Mouse (Mus musculus): ENCODE data around the gene Mad1l1. TPM values are rescaled to one million over a fixed set of nuclear protein-coding genes. Genes with fewer than 3 reads are reported as not detected.

The Mad1l1 gene
- polyA plus RNA-seq, 1 experiment, result 18.3 TPM

- H3K27me3 ChIP-seq (ENCODE audit: control insufficient read depth, insufficient read depth, low read length), result no peaks in the 10 kb centered on the region
- 70% methylated on average over 4 of the region's 4 CpGs for WGBS
- H3K27ac ChIP-seq (ENCODE audit: insufficient read depth, low read length), result no peak overlapping the region
- H3K36me3 ChIP-seq (ENCODE audit: control insufficient read depth, insufficient read depth, low read length), result 0 out of 2 replicates have a peak, but pooled peaks cover 3% of the 10 kb centered on the region
- H3K4me1 ChIP-seq (ENCODE audit: control insufficient read depth, insufficient read depth, insufficient read length), result peaks cover 3% of the 10 kb centered on the region; the same call in 1 of the 2 replicates
- TF ChIP-seq CTCF (IDR thresholded peaks at IDR 0.05; ENCODE audit: extremely low read depth, insufficient read depth, insufficient read length, insufficient replicate concordance), result no peak
- no peak overlapping the region for H3K4me3 ChIP-seq (ENCODE audit: extremely low read depth, insufficient read depth, insufficient read length)
- DNase-seq (ENCODE audit: low read depth in 1 of 2, low spot score in 2 of 2), result no peak
Observed at GRCm38 (mm10) chr5:140332519-140332918, 11.2 kb upstream of the Mad1l1 start.

- H3K36me3 ChIP-seq (ENCODE audit: control insufficient read depth, insufficient read depth, low read length), result 0 out of 2 replicates have a peak, but pooled peaks cover 3% of the 10 kb centered on the region
- TF ChIP-seq CTCF (IDR thresholded peaks at IDR 0.05; ENCODE audit: extremely low read depth, insufficient read depth, insufficient read length, insufficient replicate concordance) (peak; percentile 88), POLR2A (IDR thresholded peaks at IDR 0.05; ENCODE audit: low read depth, low read length) (peak; percentile 20; the same call in 1 of the 2 replicates)
- DNase-seq (ENCODE audit: low read depth in 1 of 2, low spot score in 2 of 2), result peak; percentile 45 to 77
- peak within 1 kb of the TSS; percentile 61 for H3K27ac ChIP-seq (ENCODE audit: insufficient read depth, low read length)
- peaks cover 3% of the 10 kb centered on the region; the same call in 1 of the 2 replicates for H3K4me1 ChIP-seq (ENCODE audit: control insufficient read depth, insufficient read depth, insufficient read length)
- H3K27me3 ChIP-seq (ENCODE audit: control insufficient read depth, insufficient read depth, low read length), result no peaks in the 10 kb centered on the region
- H3K4me3 ChIP-seq (ENCODE audit: extremely low read depth, insufficient read depth, insufficient read length), result peak within 1 kb of the TSS; percentile 90
- 2% methylated on average over 39 of the region's 39 CpGs for WGBS
Observed at GRCm38 (mm10) chr5:140331615-140332512, 10.5 kb upstream of the Mad1l1 start, which contains the start of gene Mrm2. Gene Mrm2, minus strand, starts transcription at chr5:140331898.

GRCm38 (mm10) chr5:140324058-140324457 is 2.7 kb upstream of the Mad1l1 start:
- no peak for DNase-seq (ENCODE audit: low read depth in 1 of 2, low spot score in 2 of 2)
- Histone ChIP-seq H3K36me3 (ENCODE audit: control insufficient read depth, insufficient read depth, low read length) (0 out of 2 replicates have a peak, but pooled peaks cover 3% of the 10 kb centered on the region), H3K27me3 (ENCODE audit: control insufficient read depth, insufficient read depth, low read length) (no peaks in the 10 kb centered on the region), H3K27ac (ENCODE audit: insufficient read depth, low read length) (no peak overlapping the region), H3K4me3 (ENCODE audit: extremely low read depth, insufficient read depth, insufficient read length) (no peak overlapping the region), H3K4me1 (ENCODE audit: control insufficient read depth, insufficient read depth, insufficient read length) (peaks cover 2% of the 10 kb centered on the region; the same call in 1 of the 2 replicates)
- TF ChIP-seq POLR2A (IDR thresholded peaks at IDR 0.05; ENCODE audit: low read depth, low read length) (no peak), CTCF (IDR thresholded peaks at IDR 0.05; ENCODE audit: extremely low read depth, insufficient read depth, insufficient read length, insufficient replicate concordance) (no peak)
- WGBS, result 86% methylated on average over 5 of the region's 5 CpGs

- TF ChIP-seq POLR2A (IDR thresholded peaks at IDR 0.05; ENCODE audit: low read depth, low read length) (no peak), CTCF (IDR thresholded peaks at IDR 0.05; ENCODE audit: extremely low read depth, insufficient read depth, insufficient read length, insufficient replicate concordance) (no peak)
- Histone ChIP-seq H3K4me3 (ENCODE audit: extremely low read depth, insufficient read depth, insufficient read length) (peak overlapping the region; percentile 98), H3K27me3 (ENCODE audit: control insufficient read depth, insufficient read depth, low read length) (no peaks in the 10 kb centered on the region), H3K4me1 (ENCODE audit: control insufficient read depth, insufficient read depth, insufficient read length) (peaks cover 2% of the 10 kb centered on the region; the same call in 1 of the 2 replicates), H3K27ac (ENCODE audit: insufficient read depth, low read length) (peak overlapping the region; percentile 90), H3K36me3 (ENCODE audit: control insufficient read depth, insufficient read depth, low read length) (no peaks in the 10 kb centered on the region)
- no peak for DNase-seq (ENCODE audit: low read depth in 1 of 2, low spot score in 2 of 2)
- WGBS, result under 1% methylated on average over 17 of the region's 17 CpGs
Observed at GRCm38 (mm10) chr5:140321756-140322575, 614 bp upstream of the Mad1l1 start.

- WGBS, result 86% methylated on average over 3 of the region's 3 CpGs
- DNase-seq (ENCODE audit: low read depth in 1 of 2, low spot score in 2 of 2), result no peak
- H3K36me3 ChIP-seq (ENCODE audit: control insufficient read depth, insufficient read depth, low read length), result peaks cover 12% of the 10 kb centered on the region
Observed at GRCm38 (mm10) chr5:140316716-140317115, 4.6 kb downstream of the Mad1l1 start.

GRCm38 (mm10) chr5:140307602-140308001 is 13.8 kb downstream of the Mad1l1 start:
- WGBS, result 98% methylated on average over 14 of the region's 14 CpGs
- no peak overlapping the region for H3K27ac ChIP-seq (ENCODE audit: insufficient read depth, low read length)
- H3K36me3 ChIP-seq (ENCODE audit: control insufficient read depth, insufficient read depth, low read length), result peaks cover 40% of the 10 kb centered on the region
- H3K4me3 ChIP-seq (ENCODE audit: extremely low read depth, insufficient read depth, insufficient read length), result no peak overlapping the region
- no peak for DNase-seq (ENCODE audit: low read depth in 1 of 2, low spot score in 2 of 2)
- no peaks in the 10 kb centered on the region for H3K4me1 ChIP-seq (ENCODE audit: control insufficient read depth, insufficient read depth, insufficient read length)
- H3K27me3 ChIP-seq (ENCODE audit: control insufficient read depth, insufficient read depth, low read length), result no peaks in the 10 kb centered on the region
- TF ChIP-seq POLR2A (IDR thresholded peaks at IDR 0.05; ENCODE audit: low read depth, low read length) (no peak), CTCF (IDR thresholded peaks at IDR 0.05; ENCODE audit: extremely low read depth, insufficient read depth, insufficient read length, insufficient replicate concordance) (no peak)

More at GRCm38 (mm10) chr5:140316716-140317115, 4.6 kb downstream of the Mad1l1 start:
- H3K4me3 ChIP-seq (ENCODE audit: extremely low read depth, insufficient read depth, insufficient read length), result no peak overlapping the region
- no peak overlapping the region for H3K27ac ChIP-seq (ENCODE audit: insufficient read depth, low read length)
- H3K4me1 ChIP-seq (ENCODE audit: control insufficient read depth, insufficient read depth, insufficient read length), result no peaks in the 10 kb centered on the region
- no peak for TF ChIP-seq POLR2A (IDR thresholded peaks at IDR 0.05; ENCODE audit: low read depth, low read length)
- no peak for TF ChIP-seq CTCF (IDR thresholded peaks at IDR 0.05; ENCODE audit: extremely low read depth, insufficient read depth, insufficient read length, insufficient replicate concordance)
- H3K27me3 ChIP-seq (ENCODE audit: control insufficient read depth, insufficient read depth, low read length), result no peaks in the 10 kb centered on the region

All from spleen, adult 2 months (tissue).